Mouse (Mus musculus) heart, adult 10 weeks (tissue): ENCODE measurements around the gene Tmem178b. TPM values are rescaled to one million over a fixed set of nuclear protein-coding genes. Genes with fewer than 3 reads are reported as not detected.

Experiments
- polyA plus RNA-seq: library from polyadenylated mRNA; stranded (reverse); fragments of 350-450 nt; fragmentation: Illumina TruSeq; extraction: RNeasy Lipid Tissue Mini Kit (QIAGEN cat#74804); gene quantifications from one replicate; pipeline ENCODE4 v1.2.3, GENCODE M21; 2014; ENCODE audit warnings: low read depth, low replicate concordance

Gene Tmem178b
- 0.29 TPM for polyA plus RNA-seq

DNA sequence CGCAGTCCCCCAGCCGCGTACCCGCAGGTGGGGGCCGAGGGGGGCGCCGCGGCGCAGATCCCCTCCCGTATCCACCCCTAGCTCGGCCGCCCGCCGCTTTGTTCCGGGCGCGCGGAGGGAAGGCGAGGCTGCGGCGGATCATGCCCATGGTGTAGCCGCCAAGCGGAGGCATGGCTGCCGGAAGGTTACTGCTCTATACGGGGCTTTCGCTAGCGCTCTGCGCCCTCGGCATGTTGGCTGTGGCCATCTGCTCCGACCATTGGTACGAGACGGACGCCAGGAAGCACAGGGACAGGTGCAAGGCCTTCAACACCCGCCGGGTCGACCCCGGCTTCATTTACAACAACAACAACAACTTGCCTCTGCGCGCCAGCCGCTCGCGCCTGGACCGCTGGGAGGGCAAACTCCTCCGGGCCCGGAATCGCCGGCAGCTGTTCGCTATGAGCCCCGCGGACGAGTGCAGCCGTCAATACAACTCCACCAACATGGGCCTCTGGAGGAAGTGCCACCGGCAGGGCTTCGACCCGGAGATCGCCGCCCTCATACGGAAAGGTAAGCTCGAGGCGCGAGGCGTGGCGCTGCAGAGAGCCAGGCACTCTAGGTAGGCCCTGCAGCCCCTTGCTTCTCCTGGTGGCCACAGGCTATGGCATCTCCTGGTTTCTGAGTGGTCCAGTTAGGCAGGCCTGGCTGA, at the start of gene Tmem178b:
Gene Tmem178b (plus strand): TSS at position 371 of the 691 bp plus-strand sequence.

Other genes starting within 250 kb of the Tmem178b start
- gene Braf, start 147.8 kb upstream of the Tmem178b start, polyA plus RNA-seq, result 9.2 TPM
- gene Mrps33, start 62.3 kb upstream of the Tmem178b start, polyA plus RNA-seq, result 162 TPM